Mouse (Mus musculus) hindbrain, embryonic 10.5 days (tissue): Measurements from ENCODE around the gene Slc25a39. TPM values are rescaled to one million over a fixed set of nuclear protein-coding genes. Genes with fewer than 3 reads are reported as not detected.

ENCODE experiments used
- DNase-seq: peaks from one replicate; pipeline ENCODE4 v3.0.0-alpha.2; 2017; ENCODE audit warnings: low spot score
- H3K27ac ChIP-seq: fragments of 300-500 bp; sonication (generic); 2 replicates; pipeline ENCODE4 v1.5.1; 2016; ENCODE audit warnings: mild to moderate bottlenecking, moderate library complexity
- H3K27me3 ChIP-seq: fragments of 300-500 bp; sonication (generic); 2 replicates; pipeline ENCODE4 v1.6.1; 2016; ENCODE audit warnings: mild to moderate bottlenecking; ENCODE audit not compliant: poor library complexity, insufficient read depth, severe bottlenecking
- H3K36me3 ChIP-seq: fragments of 300-500 bp; sonication (generic); 2 replicates; pipeline ENCODE4 v1.6.1; 2016; ENCODE audit warnings: mild to moderate bottlenecking, moderate library complexity
- H3K4me1 ChIP-seq: fragments of 300-500 bp; sonication (generic); replicated peaks from 2 replicates; pipeline ENCODE4 v1.6.1; 2016; ENCODE audit warnings: mild to moderate bottlenecking
- H3K4me3 ChIP-seq: fragments of 300-500 bp; sonication (generic); 2 replicates; pipeline ENCODE4 v1.5.1; 2016; ENCODE audit warnings: mild to moderate bottlenecking, moderate library complexity
- H3K9me3 ChIP-seq: fragments of 300-500 bp; sonication (generic); 2 replicates; pipeline ENCODE4 v1.6.1; 2016; ENCODE audit warnings: mild to moderate bottlenecking, moderate library complexity
- WGBS: fragments of 180-500 bp; shearing (Covaris S2); methylation state at CpG from one replicate; pipeline ENCODE4 v1.1.7; 2016; 5-methylcytosine and 5-hydroxymethylcytosine counted together
- polyA plus RNA-seq: library from polyadenylated mRNA; unstranded; fragments of >200 nt; fragmentation: Nextera tagmentation; extraction: Ambion mirVana; gene quantifications from 2 replicates; pipeline ENCODE4 v1.2.1, GENCODE M21; 2016

The Slc25a39 gene
- polyA plus RNA-seq, 1 experiment from 2014 or later: 236 TPM

DNA sequence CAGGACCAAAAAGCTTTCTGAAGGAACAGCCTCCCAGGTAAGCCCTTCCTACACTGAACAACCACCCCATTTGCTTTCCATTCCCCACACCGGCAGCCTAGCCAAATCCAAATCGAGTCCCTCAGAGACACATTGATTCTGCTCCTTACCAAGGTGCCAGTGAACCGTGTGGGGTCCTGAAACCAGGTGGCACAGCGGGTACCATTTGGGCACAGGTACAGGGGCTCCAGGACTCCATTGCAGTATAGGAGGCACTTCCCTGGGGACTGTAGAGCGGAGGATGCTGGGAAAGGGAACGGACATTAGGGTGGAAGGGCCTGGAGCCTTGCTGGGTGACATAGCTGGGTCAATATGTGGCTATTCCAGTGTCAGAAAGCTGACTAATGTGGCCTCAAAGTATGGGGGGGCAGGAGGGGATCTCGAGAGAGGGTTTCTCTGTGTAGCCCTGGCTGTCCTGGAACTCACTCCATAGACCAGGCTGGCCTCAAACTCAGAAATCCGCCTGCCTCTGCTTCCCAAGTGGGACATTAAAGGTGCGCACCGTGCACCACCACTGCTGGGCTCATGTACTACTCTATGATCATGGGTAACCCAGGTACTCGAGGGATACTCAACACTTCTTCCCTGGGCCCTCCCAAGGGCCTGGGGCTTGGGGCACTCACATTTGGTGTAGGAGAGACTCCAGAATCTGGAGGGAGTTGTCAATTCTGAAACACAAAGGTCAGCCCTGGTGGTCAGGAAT lies 2.0 kb downstream of the Slc25a39 start:
- Histone ChIP-seq H3K4me3 (peak overlapping the region; percentile 89), H3K9me3 (no peaks in the 10 kb centered on the region), H3K4me1 (peaks cover 61% of the 10 kb centered on the region), H3K27me3 (peaks cover 15% of the 10 kb centered on the region), H3K36me3 (peaks cover 46% of the 10 kb centered on the region), H3K27ac (peak overlapping the region; percentile 95)
- WGBS: 88% methylated on average over 11 of the region's 11 CpGs
- no peak for DNase-seq

DNA sequence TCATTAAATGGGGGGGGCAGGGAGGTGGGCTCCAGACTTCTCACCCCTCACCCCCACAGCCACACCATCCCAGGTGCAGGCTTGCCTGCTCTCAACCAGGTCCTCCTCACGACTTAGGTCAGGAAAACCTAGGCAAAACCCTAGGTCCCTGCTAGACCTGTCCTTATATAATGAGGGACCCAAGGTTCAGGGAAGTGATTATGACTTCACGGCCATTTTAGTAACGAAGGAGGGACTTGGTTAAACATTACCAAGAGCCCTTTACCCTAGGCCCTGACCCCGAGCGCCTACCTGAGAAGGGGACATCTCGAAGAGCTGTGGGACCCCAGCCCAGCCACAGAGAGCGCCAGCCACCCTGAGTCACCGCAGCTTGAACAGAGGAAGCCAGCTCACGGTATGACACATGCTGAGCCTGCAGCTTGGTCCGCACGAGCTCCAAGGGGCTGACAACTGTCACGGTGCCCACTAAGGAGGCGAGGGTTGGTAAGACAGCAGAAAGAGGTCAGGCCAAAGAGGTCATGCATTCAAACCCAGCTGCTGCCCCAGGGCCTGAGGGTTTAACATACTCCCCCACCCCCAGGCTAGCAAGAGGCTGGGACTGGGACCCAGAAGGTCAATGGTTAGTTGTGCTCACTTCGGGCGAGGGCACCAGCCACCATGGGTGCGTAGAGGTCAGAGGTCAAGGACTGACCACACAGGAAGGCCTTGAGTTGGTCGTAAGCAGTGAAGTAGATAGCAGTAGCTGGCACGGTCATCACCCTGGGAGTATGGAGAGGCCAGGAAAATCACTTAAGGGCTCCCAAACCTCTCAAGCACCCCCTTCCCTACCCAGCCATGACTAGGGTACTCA lies 3.4 kb downstream of the Slc25a39 start:
- Histone ChIP-seq H3K9me3 (no peaks in the 10 kb centered on the region), H3K4me1 (peaks cover 70% of the 10 kb centered on the region), H3K27ac (peak overlapping the region; percentile 50; the same call in 1 of the 2 replicates), H3K36me3 (peaks cover 57% of the 10 kb centered on the region), H3K27me3 (peaks cover 29% of the 10 kb centered on the region), H3K4me3 (peak overlapping the region; percentile 89)
- 77% methylated on average over 18 of the region's 18 CpGs for WGBS
- no peak for DNase-seq

DNA sequence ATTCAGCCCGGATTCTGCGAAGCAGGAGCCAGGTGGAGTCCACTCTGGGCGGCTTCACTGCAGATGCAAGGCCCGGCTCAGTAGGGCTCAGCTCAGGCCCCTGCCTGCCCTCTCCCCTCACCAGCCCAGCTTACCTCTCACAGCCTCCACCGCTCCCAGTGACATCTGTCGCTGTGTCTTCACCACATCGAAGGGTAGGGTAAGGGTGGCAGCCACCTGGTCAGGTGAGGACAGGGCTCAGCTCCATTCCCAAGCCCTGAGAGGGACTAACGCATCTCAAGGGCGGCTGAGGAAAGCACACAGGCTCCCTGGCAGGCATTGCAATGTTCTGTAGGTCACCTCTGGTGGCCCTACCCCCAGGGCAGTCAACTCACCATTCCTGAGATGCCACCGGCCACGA lies 4.1 kb downstream of the Slc25a39 start:
- Histone ChIP-seq H3K4me1 (peaks cover 70% of the 10 kb centered on the region), H3K9me3 (no peaks in the 10 kb centered on the region), H3K27ac (no peak overlapping the region), H3K27me3 (peaks cover 36% of the 10 kb centered on the region), H3K4me3 (no peak overlapping the region), H3K36me3 (peaks cover 62% of the 10 kb centered on the region)
- DNase-seq: no peak
- WGBS: 89% methylated on average over 11 of the region's 11 CpGs

DNA sequence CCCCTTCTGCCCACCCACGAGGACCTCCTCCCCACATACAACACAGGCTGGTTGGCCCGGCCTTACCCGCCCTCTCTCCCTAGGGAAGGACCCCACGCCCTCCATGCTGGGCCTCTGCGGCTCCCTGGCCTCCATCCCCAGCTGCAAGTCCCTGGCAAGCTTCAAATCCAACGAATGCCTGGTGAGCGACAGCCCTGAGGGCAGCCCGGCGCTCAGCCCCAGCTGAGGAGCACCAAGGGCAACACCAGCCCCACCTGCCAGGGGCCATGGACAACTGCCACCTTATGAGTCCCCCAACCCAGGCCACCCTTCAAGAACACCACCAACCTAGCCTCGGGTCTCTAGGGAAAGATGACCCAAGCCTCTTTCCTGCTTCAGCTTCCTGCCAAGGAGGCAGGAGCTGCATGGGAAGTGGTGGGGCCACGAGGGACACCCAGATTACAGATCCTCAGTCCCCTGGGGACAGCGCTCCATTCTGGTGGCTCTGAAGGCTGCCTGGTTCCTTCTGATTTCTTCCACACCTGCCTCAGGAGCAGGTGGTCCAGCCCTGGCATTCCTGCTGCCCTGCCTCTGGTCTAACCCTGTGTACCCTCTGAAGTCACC lies 5.7 kb downstream of the Slc25a39 start:
- no peak for DNase-seq
- Histone ChIP-seq H3K27ac (peak overlapping the region; percentile 62), H3K9me3 (no peaks in the 10 kb centered on the region), H3K4me3 (peak overlapping the region; percentile 14; the same call in 1 of the 2 replicates), H3K4me1 (peaks cover 67% of the 10 kb centered on the region), H3K36me3 (peaks cover 65% of the 10 kb centered on the region), H3K27me3 (peaks cover 53% of the 10 kb centered on the region)
- 55% methylated on average over 12 of the region's 12 CpGs for WGBS

DNA sequence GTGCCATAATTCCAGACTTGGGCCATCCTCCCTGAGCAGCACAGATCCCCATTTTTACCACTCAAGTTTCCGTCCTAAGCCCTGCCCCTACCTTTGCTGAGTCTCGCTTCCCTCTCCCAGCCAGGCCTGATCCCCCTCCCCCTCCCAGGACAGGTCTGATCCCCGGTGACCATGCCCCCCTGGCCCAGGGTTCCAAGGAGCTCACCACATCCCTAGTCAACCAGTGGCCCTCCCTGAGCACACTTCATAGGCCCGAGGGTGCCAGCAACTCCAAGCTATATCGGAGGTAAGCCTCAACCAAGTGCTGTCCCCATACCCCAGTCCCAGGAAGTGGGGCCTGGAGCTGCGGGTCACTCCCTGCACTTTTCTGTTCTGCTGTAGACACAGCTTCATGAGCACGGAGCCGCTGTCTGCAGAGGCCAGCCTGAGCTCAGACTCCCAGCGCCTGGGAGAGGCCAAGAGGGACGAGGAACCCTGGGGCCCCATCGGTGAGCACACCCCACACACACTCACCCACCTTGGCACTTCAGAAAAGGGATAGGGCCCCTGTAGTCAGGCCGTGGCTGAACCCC lies 7.1 kb downstream of the Slc25a39 start:
- H3K9me3 ChIP-seq: no peaks in the 10 kb centered on the region
- H3K4me3 ChIP-seq: peak overlapping the region; percentile 14; the same call in 1 of the 2 replicates
- H3K4me1 ChIP-seq: peaks cover 67% of the 10 kb centered on the region
- H3K36me3 ChIP-seq: peaks cover 63% of the 10 kb centered on the region
- DNase-seq: no peak
- H3K27me3 ChIP-seq: peaks cover 66% of the 10 kb centered on the region
- 27% methylated on average over 12 of the region's 12 CpGs for WGBS
- no peak overlapping the region for H3K27ac ChIP-seq

DNA sequence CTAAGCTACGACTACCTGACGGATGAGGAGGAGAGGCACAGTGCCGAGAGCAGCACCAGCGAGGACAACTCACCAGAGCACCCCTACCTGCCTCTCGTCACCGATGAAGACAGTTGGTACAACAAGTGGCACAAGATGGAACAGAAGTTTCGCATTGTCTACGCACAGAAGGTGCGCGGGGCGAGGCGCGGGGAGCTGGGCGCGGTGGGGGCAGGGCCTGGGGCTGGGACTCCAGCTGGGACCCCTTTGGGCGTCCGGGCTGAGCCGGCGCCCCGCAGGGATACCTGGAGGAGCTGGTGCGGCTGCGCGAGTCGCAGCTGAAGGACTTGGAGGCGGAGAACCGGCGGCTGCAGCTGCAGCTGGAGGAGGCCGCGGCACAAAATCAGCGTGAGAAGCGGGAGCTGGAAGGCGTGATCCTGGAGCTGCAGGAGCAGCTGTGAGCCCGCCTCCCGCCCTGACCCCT lies 8.1 kb downstream of the Slc25a39 start:
- no peak for DNase-seq
- H3K27me3 ChIP-seq: peaks cover 75% of the 10 kb centered on the region
- H3K36me3 ChIP-seq: peaks cover 57% of the 10 kb centered on the region
- peak overlapping the region; percentile 38 for H3K4me3 ChIP-seq
- peaks cover 67% of the 10 kb centered on the region for H3K4me1 ChIP-seq
- 3% methylated on average over 34 of the region's 34 CpGs for WGBS
- H3K9me3 ChIP-seq: no peaks in the 10 kb centered on the region
- 0 out of 2 replicates have a peak overlapping the region, but pooled peaks have one; percentile 24 for H3K27ac ChIP-seq

DNA sequence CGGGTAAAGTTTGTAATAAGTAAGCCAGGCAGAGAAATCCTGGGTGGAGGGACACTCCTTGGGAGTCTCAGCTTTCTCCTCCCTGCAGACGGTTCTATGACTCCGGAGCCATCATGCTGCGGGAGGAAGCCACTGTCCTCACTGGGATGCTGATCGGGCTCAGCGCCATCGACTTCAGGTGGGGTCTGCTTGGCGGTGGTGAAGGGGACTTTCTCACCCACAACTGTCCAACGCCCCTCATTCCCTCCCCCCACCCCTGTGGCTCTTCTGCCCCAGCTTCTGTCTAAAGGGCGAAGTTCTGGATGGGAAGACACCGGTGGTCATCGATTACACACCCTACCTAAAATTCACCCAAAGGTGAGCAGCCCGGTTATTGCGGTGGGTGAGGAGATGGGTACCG lies 8.6 kb downstream of the Slc25a39 start:
- Histone ChIP-seq H3K9me3 (no peaks in the 10 kb centered on the region), H3K4me3 (peak overlapping the region; percentile 38), H3K27ac (no peak overlapping the region), H3K36me3 (peaks cover 51% of the 10 kb centered on the region), H3K27me3 (peaks cover 80% of the 10 kb centered on the region), H3K4me1 (peaks cover 67% of the 10 kb centered on the region)
- no peak for DNase-seq
- 13% methylated on average over 15 of the region's 15 CpGs for WGBS

DNA sequence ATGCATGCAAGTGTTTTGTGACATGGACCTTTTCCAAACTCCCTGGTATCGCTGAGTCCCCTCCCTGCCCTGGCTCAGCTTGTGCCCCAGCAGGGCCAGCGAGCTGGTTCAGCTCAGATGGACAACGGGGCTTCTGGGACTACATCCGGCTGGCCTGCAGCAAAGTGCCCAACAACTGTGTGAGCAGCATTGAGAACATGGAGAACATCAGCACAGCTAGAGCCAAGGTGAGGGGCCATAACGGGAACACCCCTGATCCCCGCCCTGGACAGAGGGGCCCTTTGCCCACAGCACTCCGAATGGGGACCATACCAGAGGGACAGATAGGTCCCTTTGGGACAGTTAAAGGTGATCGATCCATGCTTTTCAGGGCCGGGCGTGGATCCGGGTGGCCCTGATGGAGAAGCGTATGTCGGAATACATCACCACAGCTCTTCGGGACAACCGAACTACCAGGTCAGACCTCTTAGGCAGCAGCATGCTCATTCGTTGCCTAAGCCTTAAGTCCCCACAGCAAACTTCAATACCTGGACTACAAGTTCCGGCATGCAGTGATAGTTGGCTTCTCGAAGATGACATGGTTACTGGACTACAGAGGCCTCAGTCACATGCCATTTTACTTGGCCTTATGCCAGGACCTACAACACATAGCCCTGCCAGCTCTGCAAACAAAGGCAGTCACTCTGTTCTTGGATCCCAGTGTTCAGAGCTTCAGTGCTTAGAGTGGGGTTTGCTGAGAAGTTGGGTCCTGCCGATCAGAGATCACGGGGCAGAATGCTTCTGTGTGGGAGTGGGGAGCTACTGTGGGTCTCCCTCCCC lies 9.5 kb downstream of the Slc25a39 start:
- no peak overlapping the region for H3K4me3 ChIP-seq
- H3K36me3 ChIP-seq: peaks cover 42% of the 10 kb centered on the region
- peaks cover 76% of the 10 kb centered on the region for H3K4me1 ChIP-seq
- H3K9me3 ChIP-seq: no peaks in the 10 kb centered on the region
- no peak overlapping the region for H3K27ac ChIP-seq
- no peak for DNase-seq
- H3K27me3 ChIP-seq: peaks cover 84% of the 10 kb centered on the region
- WGBS: 82% methylated on average over 20 of the region's 20 CpGs

DNA sequence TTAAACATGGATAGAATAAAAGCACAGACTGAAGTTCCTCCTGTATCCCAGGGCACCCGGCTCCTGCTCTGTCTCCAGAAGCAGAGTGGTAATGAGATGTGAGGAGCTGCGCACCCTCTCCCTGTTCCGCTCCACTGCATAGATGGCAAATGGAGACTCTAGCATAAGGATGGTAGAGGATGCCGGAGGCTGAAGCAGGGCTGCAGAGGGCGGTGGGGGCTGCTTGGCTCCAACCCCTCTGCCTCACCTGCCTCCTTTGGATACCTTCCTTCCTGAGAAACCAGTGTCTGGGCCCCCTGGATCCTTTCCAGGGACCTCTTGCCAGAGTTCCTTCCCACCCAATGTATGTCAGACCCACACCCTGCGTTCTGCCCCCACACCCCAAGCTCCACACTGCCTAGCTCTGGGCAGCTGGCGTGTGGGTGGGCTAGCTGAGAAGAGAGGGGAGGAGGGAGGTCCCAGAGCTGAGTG lies 11.0 kb downstream of the Slc25a39 start:
- Histone ChIP-seq H3K9me3 (no peaks in the 10 kb centered on the region), H3K27me3 (peaks cover 78% of the 10 kb centered on the region), H3K27ac (peak overlapping the region; percentile 16; the same call in 1 of the 2 replicates), H3K4me1 (peaks cover 78% of the 10 kb centered on the region), H3K4me3 (peak overlapping the region; percentile 29; the same call in 1 of the 2 replicates), H3K36me3 (peaks cover 27% of the 10 kb centered on the region)
- no peak for DNase-seq
- 80% methylated on average over 7 of the region's 7 CpGs for WGBS

DNA sequence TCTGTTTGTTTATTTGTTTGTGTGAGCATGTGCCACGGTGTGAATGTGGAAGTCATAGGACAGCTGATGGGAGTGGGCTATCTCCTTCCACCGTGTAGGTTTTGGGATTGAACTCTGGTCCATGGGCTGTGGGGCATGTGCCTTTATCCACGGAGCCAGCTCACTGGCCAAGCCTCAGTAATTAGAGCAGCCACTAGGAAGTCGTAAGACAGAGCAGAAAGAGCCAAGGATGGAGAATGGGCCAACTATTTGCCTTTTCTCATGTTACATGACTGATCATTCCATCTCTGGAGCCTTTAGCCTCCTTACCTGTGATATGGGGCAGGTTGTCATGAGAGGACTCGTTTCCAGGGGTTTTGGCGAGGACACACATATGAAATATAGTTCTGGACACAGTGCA lies 11.5 kb downstream of the Slc25a39 start:
- Histone ChIP-seq H3K4me1 (peaks cover 78% of the 10 kb centered on the region), H3K27ac (no peak overlapping the region), H3K4me3 (peak overlapping the region; percentile 29; the same call in 1 of the 2 replicates)

DNA sequence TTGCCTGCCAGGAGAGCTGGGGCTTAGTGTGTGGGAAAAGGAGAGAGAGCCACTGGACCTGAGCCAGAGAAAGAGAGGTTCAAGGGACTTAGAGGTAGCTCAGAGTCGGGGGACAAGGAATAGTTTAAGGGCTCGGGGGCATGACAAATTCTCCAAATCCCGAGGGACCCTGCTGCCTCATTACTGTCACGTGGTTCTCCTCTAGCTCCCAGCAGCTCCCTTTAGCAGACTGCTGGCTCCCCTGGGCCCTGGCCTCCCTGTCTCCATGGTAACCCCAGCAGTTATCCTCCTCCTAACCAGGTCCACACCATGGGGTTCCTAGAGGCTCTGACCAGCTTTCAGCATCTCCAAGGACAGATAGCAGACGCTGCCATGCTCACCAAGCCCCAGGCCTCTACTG lies 12.5 kb downstream of the Slc25a39 start:
- peak overlapping the region; percentile 88; the same call in 1 of the 2 replicates for H3K27ac ChIP-seq
- peaks cover 15% of the 10 kb centered on the region; the same call in 1 of the 2 replicates for H3K36me3 ChIP-seq
- WGBS: 3% methylated on average over 5 of the region's 5 CpGs
- no peaks in the 10 kb centered on the region for H3K9me3 ChIP-seq
- peaks cover 64% of the 10 kb centered on the region for H3K27me3 ChIP-seq
- DNase-seq: peak; percentile 43
- peak overlapping the region; percentile 65 for H3K4me3 ChIP-seq
- H3K4me1 ChIP-seq: peaks cover 68% of the 10 kb centered on the region

More for the DNA sequence above, 11.5 kb downstream of the Slc25a39 start:
- Histone ChIP-seq H3K27me3 (peaks cover 74% of the 10 kb centered on the region), H3K9me3 (no peaks in the 10 kb centered on the region), H3K36me3 (peaks cover 23% of the 10 kb centered on the region)
- 69% methylated on average over 6 of the region's 6 CpGs for WGBS
- DNase-seq: no peak
